Mouse (Mus musculus) embryonic facial prominence, embryonic 15.5 days (tissue): Measurements from ENCODE around the gene Gpr1. TPM values are rescaled to one million over a fixed set of nuclear protein-coding genes. Genes with fewer than 3 reads are reported as not detected.
A peak's percentile ranks its signal among the peaks of the same experiment; 100 is the strongest.
"Not testable (repeated sequence)": the region's sequence is repeated elsewhere in the genome, so short reads cannot be mapped to it uniquely, and the experiment has no call there.

ENCODE experiments used
- ATAC-seq: fragments of 200-750 bp; cut with Nextera tagmentation; 2 replicates; pipeline ENCODE4 v1.8.0; 2017; ENCODE audit warnings: low read depth, moderate TSS enrichment; ENCODE audit not compliant: insufficient number of reproducible peaks, low FRiP score, low TSS enrichment
- H3K27ac ChIP-seq: fragments of 300-500 bp; sonication (generic); replicated peaks from 2 replicates; pipeline ENCODE4 v1.5.1; 2015; ENCODE audit warnings: mild to moderate bottlenecking, inconsistent platforms
- H3K27me3 ChIP-seq: fragments of 300-500 bp; sonication (generic); 2 replicates; pipeline ENCODE4 v1.6.1; 2015; ENCODE audit warnings: inconsistent platforms
- H3K36me3 ChIP-seq: fragments of 300-500 bp; sonication (generic); 2 replicates; pipeline ENCODE4 v1.6.1; 2015; ENCODE audit warnings: mild to moderate bottlenecking, inconsistent platforms
- H3K4me1 ChIP-seq: fragments of 300-500 bp; sonication (generic); 2 replicates; pipeline ENCODE4 v1.6.1; 2015; ENCODE audit warnings: inconsistent platforms
- H3K4me2 ChIP-seq: fragments of 300-500 bp; sonication (generic); replicated peaks from 2 replicates; pipeline ENCODE4 v1.6.1; 2015; ENCODE audit warnings: mild to moderate bottlenecking, inconsistent platforms
- H3K4me3 ChIP-seq: fragments of 300-500 bp; sonication (generic); replicated peaks from 2 replicates; pipeline ENCODE4 v1.5.1; 2015; ENCODE audit warnings: mild to moderate bottlenecking, inconsistent platforms
- H3K9ac ChIP-seq: fragments of 300-500 bp; sonication (generic); 2 replicates; pipeline ENCODE4 v1.6.1; 2015; ENCODE audit warnings: inconsistent platforms
- H3K9me3 ChIP-seq: fragments of 300-500 bp; sonication (generic); replicated peaks from 2 replicates; pipeline ENCODE4 v1.6.1; 2016; ENCODE audit warnings: inconsistent platforms
- WGBS: fragments of 180-500 bp; shearing (Covaris S2); methylation state at CpG from one replicate; pipeline ENCODE4 v1.1.7; 2015; 5-methylcytosine and 5-hydroxymethylcytosine counted together
- polyA plus RNA-seq: library from polyadenylated mRNA; unstranded; fragments of >200 nt; fragmentation: Nextera tagmentation; extraction: Ambion mirVana; gene quantifications from 2 replicates; pipeline ENCODE4 v1.2.1, GENCODE M21; 2015

Gene Gpr1
- polyA plus RNA-seq, 1 experiment from 2014 or later = 0.11 TPM

DNA sequence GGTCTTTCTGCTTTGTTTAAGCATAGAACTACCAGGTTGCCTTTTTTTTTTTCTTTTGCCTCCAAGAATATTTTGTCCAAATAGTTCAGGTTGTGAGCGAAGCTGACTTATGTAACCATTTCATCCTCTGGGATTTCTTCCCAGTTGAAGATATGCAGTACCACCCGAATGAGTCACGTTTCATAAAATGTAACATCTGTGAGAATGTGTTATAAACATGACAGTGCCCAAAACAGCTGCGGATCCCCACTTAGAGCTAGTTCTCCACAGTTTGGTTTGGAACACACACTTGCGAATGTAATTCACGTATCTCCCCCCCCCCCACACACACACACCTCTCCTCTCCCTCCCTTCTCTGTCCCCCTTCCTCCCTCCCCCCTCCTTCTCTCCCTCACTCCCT lies 15.0 kb downstream of the Gpr1 start:
- H3K4me3 ChIP-seq = no peak overlapping the region
- WGBS = 71% methylated on average over 6 of the region's 6 CpGs

GRCm38 (mm10) chr1:63195848-63196512 lies 18.4 kb downstream of the Gpr1 start:
- Histone ChIP-seq H3K4me2 (no peak overlapping the region), H3K27ac (no peak overlapping the region), H3K9me3 (0 out of 2 replicates have a peak, but pooled peaks cover 3% of the 10 kb centered on the region), H3K27me3 (no peaks in the 10 kb centered on the region), H3K4me3 (no peak overlapping the region), H3K4me1 (no peaks in the 10 kb centered on the region), H3K9ac (no peak overlapping the region), H3K36me3 (no peaks in the 10 kb centered on the region)
- no peak for ATAC-seq
- WGBS = 46% methylated on average over 5 of the region's 5 CpGs

More for the DNA sequence above, 15.0 kb downstream of the Gpr1 start:
- Histone ChIP-seq H3K9ac (no peak overlapping the region), H3K36me3 (no peaks in the 10 kb centered on the region), H3K4me2 (no peak overlapping the region), H3K27me3 (no peaks in the 10 kb centered on the region), H3K27ac (no peak overlapping the region), H3K9me3 (0 out of 2 replicates have a peak, but pooled peaks cover 3% of the 10 kb centered on the region), H3K4me1 (peaks cover 2% of the 10 kb centered on the region; the same call in 1 of the 2 replicates)
- ATAC-seq = no peak

- Histone ChIP-seq H3K4me1 (no peaks in the 10 kb centered on the region), H3K36me3 (no peaks in the 10 kb centered on the region), H3K4me3 (no peak overlapping the region), H3K27ac (no peak overlapping the region), H3K9ac (no peak overlapping the region), H3K4me2 (no peak overlapping the region), H3K9me3 (no peaks in the 10 kb centered on the region), H3K27me3 (no peaks in the 10 kb centered on the region)
- 76% methylated on average over 11 of the region's 11 CpGs for WGBS
- ATAC-seq = no peak
These were observed 21.9 kb downstream of the Gpr1 start for GRCm38 (mm10) chr1:63192306-63193065.

DNA sequence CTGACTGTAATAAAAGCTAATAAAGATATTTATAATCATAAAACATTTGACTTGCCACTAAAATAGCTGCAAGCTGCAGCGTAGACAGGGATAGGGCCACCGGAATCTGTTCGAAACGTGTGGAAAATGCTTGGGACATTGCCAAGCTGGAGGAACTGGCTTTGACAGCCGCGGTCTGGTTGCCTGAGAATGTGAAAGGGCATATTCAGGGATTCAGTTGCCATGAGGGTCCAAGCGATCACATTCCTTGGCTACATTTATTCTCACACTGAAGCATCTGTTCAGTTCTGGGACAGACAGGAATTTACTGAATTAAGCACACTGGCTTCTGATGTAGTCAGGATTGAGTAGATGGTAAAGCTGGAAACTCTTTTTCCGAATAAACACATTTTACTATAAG lies 23.5 kb downstream of the Gpr1 start:
- H3K27ac ChIP-seq = peak overlapping the region; percentile 60; the same call in 1 of the 2 replicates
- 48% methylated on average over 8 of the region's 8 CpGs for WGBS
- no peaks in the 10 kb centered on the region for H3K27me3 ChIP-seq
- no peak overlapping the region; the same call in 1 of the 2 replicates for H3K4me2 ChIP-seq
- no peak overlapping the region for H3K9ac ChIP-seq
- no peak overlapping the region for H3K4me3 ChIP-seq
- no peaks in the 10 kb centered on the region for H3K36me3 ChIP-seq
- H3K9me3 ChIP-seq = no peaks in the 10 kb centered on the region
- H3K4me1 ChIP-seq = no peaks in the 10 kb centered on the region
- ATAC-seq = peak; percentile 51; the same call in 1 of the 2 replicates

DNA sequence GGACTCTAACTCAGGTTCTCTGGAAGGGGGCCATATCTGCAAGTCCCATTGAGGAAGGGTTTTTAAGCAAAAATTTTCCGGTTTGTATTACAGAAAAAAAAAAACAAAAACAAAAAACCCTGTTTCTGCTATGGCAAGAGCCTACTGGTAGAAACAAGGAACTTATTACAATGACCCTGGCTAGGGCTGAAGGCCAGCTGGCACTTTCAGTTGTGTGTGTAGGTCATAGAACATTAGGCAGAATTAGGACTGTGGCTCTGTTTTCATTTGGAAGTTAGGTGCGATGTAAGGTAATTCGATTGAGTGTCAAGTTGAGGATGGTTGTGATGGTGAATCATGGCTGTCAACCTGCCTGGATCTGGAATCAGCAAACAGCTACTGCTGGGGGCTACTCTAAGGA lies 25.8 kb downstream of the Gpr1 start:
- H3K27ac ChIP-seq = no peak overlapping the region
- H3K9ac ChIP-seq = no peak overlapping the region
- no peaks in the 10 kb centered on the region for H3K36me3 ChIP-seq
- WGBS = 77% methylated on average over 3 of the region's 3 CpGs
- no peaks in the 10 kb centered on the region for H3K9me3 ChIP-seq
- no peak overlapping the region for H3K4me3 ChIP-seq
- no peaks in the 10 kb centered on the region for H3K4me1 ChIP-seq
- no peak overlapping the region for H3K4me2 ChIP-seq
- no peaks in the 10 kb centered on the region for H3K27me3 ChIP-seq
- no peak for ATAC-seq

DNA sequence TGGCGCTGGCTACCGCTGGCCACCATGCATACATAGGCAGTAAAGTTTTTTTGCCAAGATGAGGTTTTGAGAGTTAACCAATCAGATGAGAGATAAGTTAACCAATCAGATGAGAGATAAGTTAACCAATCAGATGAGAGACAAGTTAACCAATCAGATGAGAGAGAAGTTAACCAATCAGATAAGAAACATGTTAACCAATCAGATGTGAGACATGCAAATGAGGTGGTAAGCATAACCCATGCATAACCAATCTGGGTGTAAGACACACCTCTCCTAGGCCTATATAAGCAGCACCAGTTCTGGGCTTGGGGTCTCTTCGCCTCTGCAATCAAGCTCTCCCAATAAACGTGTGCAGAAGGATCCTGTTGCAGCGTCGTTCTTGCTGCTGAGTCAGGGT lies 28.9 kb downstream of the Gpr1 start:
- WGBS = 94% methylated on average over 6 of the region's 6 CpGs
- ATAC-seq, H3K4me2 ChIP-seq, H3K27me3 ChIP-seq, H3K36me3 ChIP-seq, H3K4me1 ChIP-seq, H3K4me3 ChIP-seq, H3K27ac ChIP-seq, H3K9me3 ChIP-seq, H3K9ac ChIP-seq: not testable (repeated sequence)

DNA sequence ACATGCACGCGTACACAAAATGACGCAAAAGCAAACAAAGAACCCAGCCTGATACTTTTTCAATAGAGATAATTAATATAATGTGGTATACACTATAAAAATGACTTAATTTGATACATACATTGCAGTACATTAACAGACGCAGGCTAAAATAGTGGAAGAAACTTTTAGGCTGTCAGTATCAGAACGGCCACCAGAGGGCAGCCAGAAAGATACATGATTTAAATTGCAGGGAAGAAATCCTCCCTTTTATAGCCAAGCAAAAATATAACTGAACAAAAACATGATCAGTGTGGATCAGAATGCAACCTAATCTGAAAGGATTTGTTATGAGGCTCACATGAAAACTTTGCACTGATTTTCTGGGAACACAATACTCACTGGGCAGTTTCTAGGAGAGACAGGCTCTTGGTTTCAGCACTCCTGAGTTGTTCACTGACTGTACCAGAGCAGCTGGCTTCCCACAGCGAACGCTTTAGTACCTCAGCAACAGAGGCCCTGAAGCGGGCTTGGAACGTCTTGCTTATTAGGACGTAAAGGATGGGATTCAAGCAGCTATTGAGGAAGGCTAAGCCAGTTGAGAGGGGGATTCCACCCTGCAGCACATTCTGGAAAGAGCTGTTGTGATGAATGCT lies 31.6 kb downstream of the Gpr1 start:
- Histone ChIP-seq H3K27me3 (no peaks in the 10 kb centered on the region), H3K4me1 (peaks cover 7% of the 10 kb centered on the region), H3K36me3 (peaks cover 22% of the 10 kb centered on the region), H3K4me3 (no peak overlapping the region), H3K9ac (no peak overlapping the region), H3K4me2 (no peak overlapping the region), H3K9me3 (no peaks in the 10 kb centered on the region), H3K27ac (no peak overlapping the region)
- WGBS = 49% methylated on average over 10 of the region's 10 CpGs
- no peak for ATAC-seq

- Histone ChIP-seq H3K36me3 (peaks cover 22% of the 10 kb centered on the region), H3K9ac (no peak overlapping the region), H3K9me3 (no peaks in the 10 kb centered on the region), H3K4me3 (no peak overlapping the region), H3K4me1 (peaks cover 10% of the 10 kb centered on the region), H3K27ac (no peak overlapping the region), H3K27me3 (no peaks in the 10 kb centered on the region), H3K4me2 (no peak overlapping the region)
- WGBS = 78% methylated on average over 5 of the region's 5 CpGs
- no peak for ATAC-seq
These were observed 32.1 kb downstream of the Gpr1 start for GRCm38 (mm10) chr1:63182212-63182611.

DNA sequence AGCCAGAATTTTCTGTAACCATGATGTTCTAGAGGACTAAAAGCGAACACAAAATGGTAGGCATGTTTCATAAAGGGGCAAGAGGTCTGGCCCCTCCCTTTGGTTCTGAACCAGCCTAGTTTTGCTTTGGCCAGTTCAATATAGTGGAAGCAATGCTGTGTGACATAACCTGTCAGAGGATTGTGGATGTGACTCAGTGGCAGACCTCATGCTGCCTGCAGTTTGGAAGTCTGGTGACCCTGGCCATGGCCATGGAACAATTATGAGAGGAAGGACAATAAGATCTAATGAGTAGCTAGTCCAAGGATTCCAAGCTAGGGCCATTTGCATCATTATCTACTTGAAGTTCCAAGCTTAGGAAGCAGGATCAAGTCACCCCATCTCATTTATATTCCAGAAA lies 32.9 kb downstream of the Gpr1 start:
- H3K4me1 ChIP-seq = peaks cover 10% of the 10 kb centered on the region
- H3K9me3 ChIP-seq = no peaks in the 10 kb centered on the region
- H3K27ac ChIP-seq = no peak overlapping the region
- H3K4me2 ChIP-seq = no peak overlapping the region
- no peaks in the 10 kb centered on the region for H3K27me3 ChIP-seq
- H3K36me3 ChIP-seq = peaks cover 22% of the 10 kb centered on the region
- H3K4me3 ChIP-seq = no peak overlapping the region
- 95% methylated on average over 1 of the region's 1 CpGs for WGBS
- ATAC-seq = no peak
- H3K9ac ChIP-seq = no peak overlapping the region

- WGBS = under 1% methylated on average over 3 of the region's 3 CpGs
- H3K4me2 ChIP-seq = no peak overlapping the region
- ATAC-seq = peak; percentile 76
- H3K9me3 ChIP-seq = no peaks in the 10 kb centered on the region
- no peaks in the 10 kb centered on the region for H3K27me3 ChIP-seq
- H3K4me1 ChIP-seq = peaks cover 10% of the 10 kb centered on the region
- no peak overlapping the region for H3K9ac ChIP-seq
- no peak overlapping the region for H3K27ac ChIP-seq
- peaks cover 22% of the 10 kb centered on the region for H3K36me3 ChIP-seq
- H3K4me3 ChIP-seq = no peak overlapping the region
These were observed 33.3 kb downstream of the Gpr1 start for GRCm38 (mm10) chr1:63181019-63181418.

- not testable (repeated sequence) for H3K9ac ChIP-seq, H3K4me3 ChIP-seq, H3K27me3 ChIP-seq, H3K9me3 ChIP-seq, H3K4me2 ChIP-seq, ATAC-seq, H3K27ac ChIP-seq
- Histone ChIP-seq H3K36me3 (peaks cover 22% of the 10 kb centered on the region), H3K4me1 (peaks cover 13% of the 10 kb centered on the region)
- 69% methylated on average over 4 of the region's 4 CpGs for WGBS
These were observed 33.8 kb downstream of the Gpr1 start for GRCm38 (mm10) chr1:63180575-63180974.
